ENCODE assay signal across 8 mouse cellular contexts in genomic region chr10:18549321-18550216, GRCm38 (mm10). TPM values are rescaled to one million over a fixed set of nuclear protein-coding genes. Genes with fewer than 3 reads are reported as not detected.
A peak's percentile ranks its signal among the peaks of the same experiment; 100 is the strongest.
DNase-seq lines count a peak whose midpoint lies in the region; ATAC-seq and TF ChIP-seq lines count a peak whose summit lies in the region.

No protein-coding gene starts in this region.

- ATAC-seq in heart, postnatal 0 days (ENCODE audit: insufficient read depth, low read depth): no peak

- H3K27me3 ChIP-seq in heart, postnatal 0 days (ENCODE audit: control insufficient read depth, insufficient read depth, low read length): no peaks in the 10 kb centered on the region
- H3K27me3 ChIP-seq in hindbrain, embryonic 10.5 days (ENCODE audit: insufficient read depth, poor library complexity, severe bottlenecking): no peaks in the 10 kb centered on the region

- H3K4me3 ChIP-seq in heart, postnatal 0 days (ENCODE audit: low read depth, low read length): peak overlapping the region; percentile 39
- peak overlapping the region; percentile 24; the same call in 1 of the 2 replicates for H3K4me3 ChIP-seq in brown adipose tissue, adult 24 weeks (ENCODE audit: insufficient read depth, low read depth, low read length)
- peak overlapping the region; percentile 55 for H3K4me3 ChIP-seq in hindbrain, embryonic 10.5 days

- 16% methylated on average over 35 of the region's 35 CpGs for WGBS in heart, postnatal 0 days
- 4% methylated on average over 35 of the region's 35 CpGs for whole genome bisulfite sequencing in hindbrain, embryonic 10.5 days

- 0 out of 2 replicates have a peak, but pooled peaks cover 8% of the 10 kb centered on the region for H3K4me1 ChIP-seq in heart, postnatal 0 days (ENCODE audit: control insufficient read depth, insufficient read depth)
- 0 out of 2 replicates have a peak, but pooled peaks cover 2% of the 10 kb centered on the region for H3K4me1 ChIP-seq in brown adipose tissue, adult 24 weeks (ENCODE audit: control insufficient read depth, insufficient read depth, insufficient read length, low read length)
- H3K4me1 ChIP-seq in hindbrain, embryonic 10.5 days (replicated peaks): peaks cover 28% of the 10 kb centered on the region

- TF ChIP-seq CTCF in heart, postnatal 0 days (IDR thresholded peaks at IDR 0.05; ENCODE audit: low read depth): no peak

- H3K36me3 ChIP-seq in heart, postnatal 0 days (replicated peaks; ENCODE audit: control insufficient read depth, insufficient read depth, low read length): no peaks in the 10 kb centered on the region
- H3K36me3 ChIP-seq in hindbrain, embryonic 10.5 days: no peaks in the 10 kb centered on the region

- no peak for DNase-seq in heart, postnatal 0 days (ENCODE audit: low spot score)
- DNase-seq in heart, adult 9 months (ENCODE audit: low spot score in 2 of 2): no peak
- peak; percentile 69 for DNase-seq in hindbrain, embryonic 10.5 days (ENCODE audit: low spot score)
- DNase-seq in lung, postnatal 10 days: peak; percentile 9
- DNase-seq in yolk sac, embryonic 10.5 days (ENCODE audit: low spot score): peak; percentile 32
- no peak for DNase-seq in spleen, postnatal 14 days (ENCODE audit: low spot score in 2 of 2)
- DNase-seq in urinary bladder, adult 2 months (ENCODE audit: low spot score): no peak

- no peak overlapping the region for H3K9ac ChIP-seq in heart, postnatal 0 days (replicated peaks; ENCODE audit: low read depth, low read length)

- TF ChIP-seq EP300 in heart, postnatal 0 days (IDR thresholded peaks at IDR 0.05; ENCODE audit: low read depth): no peak

- H3K4me2 ChIP-seq in heart, postnatal 0 days (ENCODE audit: low read depth, low read length): peak overlapping the region; percentile 68

- no peak overlapping the region for H3K27ac ChIP-seq in heart, postnatal 0 days (ENCODE audit: low read depth)
- no peak overlapping the region for H3K27ac ChIP-seq in brown adipose tissue, adult 24 weeks (replicated peaks; ENCODE audit: low read depth, low read length)
- peak overlapping the region; percentile 51 for H3K27ac ChIP-seq in hindbrain, embryonic 10.5 days

- no peaks in the 10 kb centered on the region for H3K9me3 ChIP-seq in heart, postnatal 0 days (replicated peaks; ENCODE audit: control insufficient read depth, low read length)
- no peaks in the 10 kb centered on the region for H3K9me3 ChIP-seq in hindbrain, embryonic 10.5 days

RNA-seq across cellular contexts. Expression of gene Hebp2, which starts 3.7 kb away (rescaled TPM):
- total RNA-seq in heart, postnatal 0 days (2014; rRNA removed; ENCODE audit: low replicate concordance): 5.4 and 8.7 TPM in 2 replicates
- 10.2 and 10.8 TPM in 2 replicates for polyA plus RNA-seq in heart, postnatal 0 days (2015; fragmentation: Nextera tagmentation; extraction: Ambion mirVana)
- 13.4 and 28.3 TPM in 2 replicates for polyA plus RNA-seq in brown adipose tissue, adult 24 weeks (2012; ENCODE audit: insufficient read depth, insufficient read length, missing spikeins)
- polyA plus RNA-seq in hindbrain, embryonic 10.5 days (2016; fragmentation: Nextera tagmentation; extraction: Ambion mirVana): 15.1 and 15.8 TPM in 2 replicates
- polyA plus RNA-seq in urinary bladder, adult 2 months (2012; rRNA removed): 24.7 and 26.9 TPM in 2 replicates

Comparison
In these comparisons a context has a peak if more than half of its experiments do, and no peak if none do; other contexts are left out.
1. DNase-seq: peak in hindbrain, embryonic 10.5 days (single experiment), lung, postnatal 10 days (single experiment) and yolk sac, embryonic 10.5 days (single experiment); none in heart, postnatal 0 days (single experiment), heart, adult 9 months (0 of 2), spleen, postnatal 14 days (0 of 2) and urinary bladder, adult 2 months (single experiment).
2. Peak in every context shown above with its lines, with median percentiles within 50 percentile points of each other: H3K4me3 ChIP-seq.